Mouse (Mus musculus) G1E (cell line): ENCODE results near the gene Mreg.

Source experiments
- CTCF ChIP-seq: IDR thresholded peaks from 2 replicates; pipeline ENCODE4 v1.5.1; 2012; ENCODE audit warnings: low read depth, low read length, inconsistent platforms, mixed read lengths
- GATA1 ChIP-seq: IDR thresholded peaks from 2 replicates; pipeline ENCODE4 v1.6.1; 2012; ENCODE audit warnings: borderline replicate concordance, low read length, inconsistent platforms, mixed read lengths

DNA sequence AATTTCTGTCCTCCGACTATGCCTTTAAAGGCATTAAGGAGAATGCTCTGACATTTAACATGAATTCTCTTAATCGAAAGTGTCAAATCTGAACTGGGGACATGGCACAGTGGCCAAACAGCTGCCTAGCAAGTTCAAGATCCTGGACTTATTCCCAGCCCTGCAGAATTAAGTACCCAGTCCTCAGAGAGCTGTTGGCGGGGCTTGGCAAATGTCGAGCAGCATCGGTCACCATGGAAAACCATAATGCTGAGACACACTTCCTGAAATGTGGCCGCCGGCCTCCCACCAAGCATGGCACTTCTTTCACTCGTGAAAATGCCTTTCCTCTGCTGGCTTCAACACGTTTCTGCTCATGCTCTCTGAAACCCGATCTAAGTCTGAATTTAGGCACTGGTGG is 24.6 kb downstream of the Mreg start:
- TF ChIP-seq CTCF = no peak
- no peak for TF ChIP-seq GATA1
